Mouse (Mus musculus) cortical plate, adult 2 months (tissue): ENCODE measurements around the gene Plpp4.

Experiments used
- CTCF ChIP-seq: fragments of 200-500 bp; IDR thresholded peaks from 2 replicates; pipeline ENCODE4 v1.5.1; 2011; ENCODE audit warnings: mild to moderate bottlenecking, control low read depth, low read length; ENCODE audit not compliant: insufficient read depth; ENCODE audit errors: extremely low read depth
- POLR2A ChIP-seq: fragments of 200-500 bp; IDR thresholded peaks from 2 replicates; pipeline ENCODE4 v1.6.1; 2011; ENCODE audit warnings: mild to moderate bottlenecking, low read length, control low read depth; ENCODE audit not compliant: insufficient read depth; ENCODE audit errors: extremely low read depth

DNA sequence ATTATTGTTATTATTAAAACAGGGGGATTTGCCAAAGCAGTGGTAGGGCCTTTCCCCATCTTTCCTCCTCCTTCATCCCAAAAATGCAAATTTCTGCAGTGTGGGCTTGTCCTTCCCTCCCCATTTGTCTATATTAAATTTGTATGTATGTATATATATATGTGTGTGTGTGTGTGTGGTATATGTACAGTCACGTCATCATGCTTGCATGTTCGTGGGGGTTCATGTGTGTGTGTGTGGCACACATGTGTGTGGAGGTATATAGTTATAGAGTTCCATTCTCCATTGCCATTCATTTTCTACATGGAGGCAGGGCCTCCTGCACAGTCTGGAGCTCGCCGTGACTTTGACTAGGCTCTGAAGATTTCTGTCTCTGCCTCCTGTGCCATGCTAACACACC is 22.0 kb downstream of the Plpp4 start:
- TF ChIP-seq CTCF (no peak), POLR2A (no peak)
